ENCODE assay signal across 9 mouse cellular contexts in genomic region chr8:77473773-77474172, GRCm38 (mm10). TPM values are rescaled to one million over a fixed set of nuclear protein-coding genes. Genes with fewer than 3 reads are reported as not detected.
DNase-seq lines count a peak whose midpoint lies in the region; ATAC-seq and TF ChIP-seq lines count a peak whose summit lies in the region.
"Had no signal": no experiment of that assay in that cellular context is flagged by ENCODE, and none has a peak within 500 bp of the region (broad histone marks: within the 10 kb centered on the region; RNA-seq: fewer than 3 reads in every experiment).

No protein-coding gene starts in this region.

- H3K27me3 ChIP-seq in kidney, postnatal 0 days (ENCODE audit: insufficient read depth, low read length): no peaks in the 10 kb centered on the region
- H3K27me3 ChIP-seq in limb, embryonic 14.5 days (ENCODE audit: control insufficient read depth, insufficient read depth, low read length): no peaks in the 10 kb centered on the region

- no peak for TF ChIP-seq CTCF in kidney, postnatal 0 days (IDR thresholded peaks at IDR 0.05; ENCODE audit: low read depth)
- TF ChIP-seq CTCF in embryonic fibroblast, embryonic 13.5 days (IDR thresholded peaks at IDR 0.05; ENCODE audit: borderline replicate concordance, insufficient read depth, low read length): no peak

- WGBS in kidney, postnatal 0 days: 22% methylated on average over 7 of the region's 7 CpGs
- WGBS in limb, embryonic 14.5 days: 23% methylated on average over 7 of the region's 7 CpGs

- no peaks in the 10 kb centered on the region for H3K9me3 ChIP-seq in kidney, postnatal 0 days (replicated peaks; ENCODE audit: low read length)
- no peaks in the 10 kb centered on the region for H3K9me3 ChIP-seq in limb, embryonic 14.5 days (ENCODE audit: control insufficient read depth, low read length)

- no peak overlapping the region for H3K4me3 ChIP-seq in kidney, postnatal 0 days (replicated peaks; ENCODE audit: low read depth, low read length)
- no peak overlapping the region for H3K4me3 ChIP-seq in embryonic fibroblast, embryonic 13.5 days (ENCODE audit: insufficient read depth, low read length)
- H3K4me3 ChIP-seq in limb, embryonic 14.5 days (replicated peaks; ENCODE audit: low read length): no peak overlapping the region

- no peak overlapping the region for H3K9ac ChIP-seq in kidney, postnatal 0 days (ENCODE audit: low read depth, low read length)
- H3K9ac ChIP-seq in limb, embryonic 14.5 days (ENCODE audit: low read depth, low read length, severe bottlenecking): no peak overlapping the region

- ATAC-seq in kidney, postnatal 0 days (replicated peaks; ENCODE audit: low FRiP score, low read depth): peak; percentile 41; the same call in 1 of the 2 replicates
- no peak for ATAC-seq in limb, embryonic 14.5 days (ENCODE audit: low FRiP score, low read depth)
- ATAC-seq: midbrain, embryonic 16.5 days had no signal

- H3K27ac ChIP-seq in kidney, postnatal 0 days: peak overlapping the region; percentile 27; the same call in 1 of the 2 replicates
- peak overlapping the region; percentile 15; the same call in 1 of the 2 replicates for H3K27ac ChIP-seq in embryonic fibroblast, embryonic 13.5 days (ENCODE audit: insufficient read depth, low read length)
- H3K27ac ChIP-seq in limb, embryonic 14.5 days (replicated peaks; ENCODE audit: low read depth, low read length): peak overlapping the region; percentile 39; the same call in 1 of the 2 replicates

- no peak overlapping the region for H3K4me2 ChIP-seq in kidney, postnatal 0 days (ENCODE audit: low read length)
- H3K4me2 ChIP-seq in limb, embryonic 14.5 days (replicated peaks; ENCODE audit: low read depth, low read length, severe bottlenecking): no peak overlapping the region

- no peaks in the 10 kb centered on the region for H3K36me3 ChIP-seq in kidney, postnatal 0 days (ENCODE audit: insufficient read depth, low read length)
- H3K36me3 ChIP-seq in limb, embryonic 14.5 days (ENCODE audit: control insufficient read depth, insufficient read depth, low read length): no peaks in the 10 kb centered on the region

- TF ChIP-seq POLR2A in embryonic fibroblast, embryonic 13.5 days (IDR thresholded peaks at IDR 0.05; ENCODE audit: low read depth, low read length): no peak
- TF ChIP-seq POLR2A in limb, embryonic 14.5 days (IDR thresholded peaks at IDR 0.05; ENCODE audit: borderline replicate concordance, extremely low read depth, insufficient read depth, insufficient read length): no peak

- DNase-seq in embryo, embryonic 10 days (ENCODE audit: low spot score): peak; percentile 34
- no peak for DNase-seq in embryo, embryonic 9.5 days (ENCODE audit: extremely low spot score)
- DNase-seq in kidney, postnatal 0 days (ENCODE audit: low spot score): peak; percentile 73
- no peak for DNase-seq in kidney, adult 8-10 months
- DNase-seq in limb, embryonic 14.5 days (ENCODE audit: low spot score): no peak
- DNase-seq in frontal cortex, adult 2 months (ENCODE audit: extremely low spot score in 1 of 2, low spot score in 1 of 2): no peak
- no peak for DNase-seq in urinary bladder, adult 18-20 months (ENCODE audit: low spot score in 2 of 2)

- peaks cover 4% of the 10 kb centered on the region; the same call in 1 of the 2 replicates for H3K4me1 ChIP-seq in kidney, postnatal 0 days (replicated peaks; ENCODE audit: insufficient read depth, low read length)
- peaks cover 9% of the 10 kb centered on the region for H3K4me1 ChIP-seq in embryonic fibroblast, embryonic 13.5 days (ENCODE audit: control insufficient read depth, insufficient read depth, low read length)
- H3K4me1 ChIP-seq in limb, embryonic 14.5 days (ENCODE audit: control insufficient read depth, insufficient read depth, low read length): peaks cover 19% of the 10 kb centered on the region

RNA-seq across cellular contexts. Expression of gene Arhgap10, which starts 44.0 kb away (rescaled TPM):
- polyA plus RNA-seq in kidney, postnatal 0 days (2015; fragmentation: Nextera tagmentation; extraction: Ambion mirVana): 26.6 and 28.5 TPM in 2 replicates
- polyA plus RNA-seq in embryonic fibroblast, embryonic 13.5 days (2011; ENCODE audit: insufficient read length, low read depth, missing spikeins): 32.1 and 41.4 TPM in 2 replicates
- 23.3 and 25.1 TPM in 2 replicates for polyA plus RNA-seq in limb, embryonic 14.5 days (2012; rRNA removed)
- 28.2 and 29.3 TPM in 2 replicates for polyA plus RNA-seq in limb, embryonic 14.5 days (2014; fragmentation: Nextera tagmentation; extraction: Ambion mirVana)
- 17.4 and 19.2 TPM in 2 replicates for polyA plus RNA-seq in frontal cortex, adult 2 months (2012; rRNA removed)

Comparison
In these comparisons a context has a peak if more than half of its experiments do, and no peak if none do; other contexts are left out.
1. DNase-seq: peak in embryo, embryonic 10 days (single experiment) and kidney, postnatal 0 days (single experiment); none in embryo, embryonic 9.5 days (single experiment), kidney, adult 8-10 months (0 of 2), limb, embryonic 14.5 days (single experiment), frontal cortex, adult 2 months (0 of 2) and urinary bladder, adult 18-20 months (0 of 2).
2. Peak in every context shown above with its lines, with median percentiles within 50 percentile points of each other: H3K27ac ChIP-seq.